Mouse (Mus musculus): ENCODE results near the gene Fbn1. TPM values are rescaled to one million over a fixed set of nuclear protein-coding genes. Genes with fewer than 3 reads are reported as not detected.

Fbn1 gene
- polyA plus RNA-seq, 1 experiment: 30.6 TPM

- no peak for DNase-seq
- Histone ChIP-seq H3K4me3 (replicated peaks; ENCODE audit: extremely low read depth, low read depth, low read length) (no peak overlapping the region), H3K4me1 (ENCODE audit: control insufficient read depth, insufficient read depth, low read length) (peaks cover 22% of the 10 kb centered on the region)
- 31% methylated on average over 2 of the region's 2 CpGs for WGBS
- TF ChIP-seq CTCF (IDR thresholded peaks at IDR 0.05; ENCODE audit: insufficient read depth, low read length): no peak
- no peak for TF ChIP-seq POLR2A (IDR thresholded peaks at IDR 0.05; ENCODE audit: borderline replicate concordance, extremely low read depth, low read depth, low read length)
Measured at GRCm38 (mm10) chr2:125473228-125473627, 34.6 kb downstream of the Fbn1 start.

- DNase-seq: no peak
- no peak overlapping the region for H3K4me3 ChIP-seq (replicated peaks; ENCODE audit: extremely low read depth, low read depth, low read length)
- TF ChIP-seq POLR2A (IDR thresholded peaks at IDR 0.05; ENCODE audit: borderline replicate concordance, extremely low read depth, low read depth, low read length) (no peak), CTCF (IDR thresholded peaks at IDR 0.05; ENCODE audit: insufficient read depth, low read length) (no peak)
- peaks cover 22% of the 10 kb centered on the region for H3K4me1 ChIP-seq (ENCODE audit: control insufficient read depth, insufficient read depth, low read length)
- 75% methylated on average over 4 of the region's 4 CpGs for WGBS
Measured at GRCm38 (mm10) chr2:125471721-125472120, 36.1 kb downstream of the Fbn1 start.

GRCm38 (mm10) chr2:125470553-125471295, 37.1 kb downstream of the Fbn1 start:
- 20% methylated on average over 8 of the region's 8 CpGs for WGBS

GRCm38 (mm10) chr2:125464036-125464435, 43.8 kb downstream of the Fbn1 start:
- TF ChIP-seq CTCF (IDR thresholded peaks at IDR 0.05; ENCODE audit: insufficient read depth, low read length): no peak
- TF ChIP-seq POLR2A (IDR thresholded peaks at IDR 0.05; ENCODE audit: borderline replicate concordance, extremely low read depth, low read depth, low read length): no peak
- Histone ChIP-seq H3K4me3 (replicated peaks; ENCODE audit: extremely low read depth, low read depth, low read length) (no peak overlapping the region), H3K4me1 (ENCODE audit: control insufficient read depth, insufficient read depth, low read length) (peaks cover 4% of the 10 kb centered on the region)
- no peak for DNase-seq
- WGBS: 40% methylated on average over 6 of the region's 6 CpGs

More at GRCm38 (mm10) chr2:125470553-125471295, 37.1 kb downstream of the Fbn1 start:
- TF ChIP-seq POLR2A (IDR thresholded peaks at IDR 0.05; ENCODE audit: borderline replicate concordance, extremely low read depth, low read depth, low read length) (no peak), CTCF (IDR thresholded peaks at IDR 0.05; ENCODE audit: insufficient read depth, low read length) (no peak)
- DNase-seq: no peak
- Histone ChIP-seq H3K4me3 (replicated peaks; ENCODE audit: extremely low read depth, low read depth, low read length) (no peak overlapping the region), H3K4me1 (ENCODE audit: control insufficient read depth, insufficient read depth, low read length) (peaks cover 19% of the 10 kb centered on the region)

GRCm38 (mm10) chr2:125459087-125459486, 48.7 kb downstream of the Fbn1 start:
- DNase-seq: no peak
- Histone ChIP-seq H3K4me3 (replicated peaks; ENCODE audit: extremely low read depth, low read depth, low read length) (no peak overlapping the region), H3K4me1 (ENCODE audit: control insufficient read depth, insufficient read depth, low read length) (peaks cover 2% of the 10 kb centered on the region)
- TF ChIP-seq CTCF (IDR thresholded peaks at IDR 0.05; ENCODE audit: insufficient read depth, low read length) (no peak), POLR2A (IDR thresholded peaks at IDR 0.05; ENCODE audit: borderline replicate concordance, extremely low read depth, low read depth, low read length) (no peak)
- WGBS: 63% methylated on average over 3 of the region's 3 CpGs

GRCm38 (mm10) chr2:125456059-125456789, 51.6 kb downstream of the Fbn1 start:
- WGBS: 60% methylated on average over 15 of the region's 15 CpGs
- TF ChIP-seq CTCF (IDR thresholded peaks at IDR 0.05; ENCODE audit: insufficient read depth, low read length): no peak
- TF ChIP-seq POLR2A (IDR thresholded peaks at IDR 0.05; ENCODE audit: borderline replicate concordance, extremely low read depth, low read depth, low read length): no peak
- H3K4me1 ChIP-seq (ENCODE audit: control insufficient read depth, insufficient read depth, low read length): no peaks in the 10 kb centered on the region
- H3K4me3 ChIP-seq (replicated peaks; ENCODE audit: extremely low read depth, low read depth, low read length): no peak overlapping the region
- no peak for DNase-seq

- WGBS: 87% methylated on average over 5 of the region's 5 CpGs
- DNase-seq: no peak
- no peaks in the 10 kb centered on the region for H3K4me1 ChIP-seq (ENCODE audit: control insufficient read depth, insufficient read depth, low read length)
- TF ChIP-seq CTCF (IDR thresholded peaks at IDR 0.05; ENCODE audit: insufficient read depth, low read length) (no peak), POLR2A (IDR thresholded peaks at IDR 0.05; ENCODE audit: borderline replicate concordance, extremely low read depth, low read depth, low read length) (no peak)
- no peak overlapping the region for H3K4me3 ChIP-seq (replicated peaks; ENCODE audit: extremely low read depth, low read depth, low read length)
Measured at GRCm38 (mm10) chr2:125454781-125455180, 53.0 kb downstream of the Fbn1 start.

GRCm38 (mm10) chr2:125452369-125453097, 55.3 kb downstream of the Fbn1 start:
- H3K4me3 ChIP-seq (replicated peaks; ENCODE audit: extremely low read depth, low read depth, low read length): no peak overlapping the region
- no peak for TF ChIP-seq POLR2A (IDR thresholded peaks at IDR 0.05; ENCODE audit: borderline replicate concordance, extremely low read depth, low read depth, low read length)
- TF ChIP-seq CTCF (IDR thresholded peaks at IDR 0.05; ENCODE audit: insufficient read depth, low read length): no peak
- 53% methylated on average over 6 of the region's 6 CpGs for WGBS
- H3K4me1 ChIP-seq (ENCODE audit: control insufficient read depth, insufficient read depth, low read length): no peaks in the 10 kb centered on the region
- no peak for DNase-seq

- WGBS: 35% methylated on average over 8 of the region's 8 CpGs
- TF ChIP-seq POLR2A (IDR thresholded peaks at IDR 0.05; ENCODE audit: borderline replicate concordance, extremely low read depth, low read depth, low read length): no peak
- no peak for TF ChIP-seq CTCF (IDR thresholded peaks at IDR 0.05; ENCODE audit: insufficient read depth, low read length)
- Histone ChIP-seq H3K4me1 (ENCODE audit: control insufficient read depth, insufficient read depth, low read length) (no peaks in the 10 kb centered on the region), H3K4me3 (replicated peaks; ENCODE audit: extremely low read depth, low read depth, low read length) (no peak overlapping the region)
- DNase-seq: no peak
Measured at GRCm38 (mm10) chr2:125449361-125449760, 58.4 kb downstream of the Fbn1 start.

Measured in lung, adult 2 months (tissue).